Mouse (Mus musculus): ENCODE measurements at regions not wholly inside any gene's neighbourhood (a gene's known extent, or its start where the extent isn't known, plus 50 kb on each side); places are given as distances from the start of the nearest gene placed in this dataset.
A peak's percentile ranks its signal among the peaks of the same experiment; 100 is the strongest.

DNA sequence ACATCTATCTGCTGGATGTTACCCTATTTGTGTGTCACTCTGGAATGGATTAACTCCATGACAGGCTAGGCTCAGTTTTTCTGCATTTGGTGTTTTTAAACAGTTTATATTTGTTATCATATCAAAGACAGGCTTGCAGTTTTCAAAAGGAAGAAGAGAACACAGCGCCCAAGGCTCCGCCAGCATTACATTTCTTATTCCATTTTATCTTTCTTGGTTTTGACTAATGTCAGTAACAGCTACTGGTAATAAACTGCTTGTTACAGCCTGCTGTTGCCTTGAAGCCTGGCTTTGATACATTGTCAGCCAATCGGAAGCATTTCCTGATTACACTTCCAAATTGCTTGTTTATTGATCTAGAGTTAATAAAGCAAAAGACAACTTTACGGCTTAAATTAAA lies 219.4 kb upstream of the Mdfic start:
- 32% methylated on average over 4 of the region's 4 CpGs for WGBS

DNA sequence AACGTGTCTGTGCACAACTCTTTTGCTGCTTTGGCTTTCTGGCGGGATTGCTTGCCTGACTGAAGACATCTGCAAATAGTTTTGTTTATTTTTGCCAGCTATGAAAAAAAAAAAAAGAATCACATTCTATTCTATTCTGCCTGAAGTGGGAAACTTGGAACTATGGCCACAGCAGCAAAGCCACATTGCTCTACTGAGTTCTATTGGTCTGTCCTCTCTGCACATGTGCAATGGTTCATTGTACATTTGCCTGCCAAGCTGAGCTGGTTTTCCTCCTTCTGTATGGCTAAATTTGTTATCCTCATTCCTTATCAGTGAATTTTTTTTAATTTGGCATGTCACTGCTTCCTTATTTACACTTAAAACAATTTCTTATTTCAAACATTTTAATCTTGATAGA lies 211.1 kb upstream of the Mdfic start:
- H3K9me3 ChIP-seq (ENCODE audit: control insufficient read depth, low read length), result no peaks in the 10 kb centered on the region
- ATAC-seq (ENCODE audit: low read depth), result no peak
- H3K36me3 ChIP-seq (ENCODE audit: control insufficient read depth, insufficient read depth, low read length), result no peaks in the 10 kb centered on the region
- no peak overlapping the region for H3K9ac ChIP-seq (replicated peaks; ENCODE audit: low read depth, low read length)
- H3K27ac ChIP-seq (ENCODE audit: low read depth, low read length), result no peak overlapping the region
- no peaks in the 10 kb centered on the region for H3K4me1 ChIP-seq (ENCODE audit: control insufficient read depth, insufficient read depth, low read length)
- no peaks in the 10 kb centered on the region for H3K27me3 ChIP-seq (ENCODE audit: control insufficient read depth, insufficient read depth, low read length)
- no peak overlapping the region for H3K4me2 ChIP-seq (ENCODE audit: low read depth, low read length)
- whole genome bisulfite sequencing, result 69% methylated on average over 2 of the region's 2 CpGs
- no peak overlapping the region for H3K4me3 ChIP-seq (ENCODE audit: low read depth, low read length)

More for the DNA sequence above, 219.4 kb upstream of the Mdfic start:
- Histone ChIP-seq H3K27ac (ENCODE audit: low read depth, low read length) (no peak overlapping the region), H3K9ac (replicated peaks; ENCODE audit: low read depth, low read length) (no peak overlapping the region), H3K36me3 (ENCODE audit: control insufficient read depth, insufficient read depth, low read length) (no peaks in the 10 kb centered on the region), H3K4me2 (ENCODE audit: low read depth, low read length) (no peak overlapping the region), H3K9me3 (ENCODE audit: control insufficient read depth, low read length) (no peaks in the 10 kb centered on the region), H3K4me3 (ENCODE audit: low read depth, low read length) (no peak overlapping the region), H3K4me1 (ENCODE audit: control insufficient read depth, insufficient read depth, low read length) (no peaks in the 10 kb centered on the region), H3K27me3 (ENCODE audit: control insufficient read depth, insufficient read depth, low read length) (no peaks in the 10 kb centered on the region)
- no peak for ATAC-seq (ENCODE audit: low read depth)

DNA sequence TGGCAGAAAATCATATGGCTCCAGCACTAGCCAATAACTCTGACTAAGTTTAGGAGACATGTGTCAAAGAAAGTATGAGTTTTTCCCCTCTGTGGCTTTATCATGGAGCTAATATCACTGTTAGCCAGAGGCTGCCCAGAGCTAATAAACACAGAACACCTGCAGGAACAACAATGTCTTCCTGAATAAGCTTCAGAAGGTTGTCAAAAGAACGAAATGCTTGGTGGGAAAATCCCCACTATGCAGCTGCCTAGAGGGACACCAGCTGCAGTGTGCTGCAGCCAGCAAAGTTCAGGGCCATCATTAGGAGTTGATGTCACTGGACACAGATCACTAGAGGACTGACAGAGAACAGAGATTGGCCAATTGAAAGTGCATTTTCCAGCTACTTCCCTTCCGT lies 183.2 kb upstream of the Mdfic start:
- 69% methylated on average over 2 of the region's 2 CpGs for WGBS
- ATAC-seq (ENCODE audit: low read depth), result no peak
- Histone ChIP-seq H3K4me3 (ENCODE audit: low read depth, low read length) (no peak overlapping the region), H3K9ac (replicated peaks; ENCODE audit: low read depth, low read length) (no peak overlapping the region), H3K27me3 (ENCODE audit: control insufficient read depth, insufficient read depth, low read length) (no peaks in the 10 kb centered on the region), H3K27ac (ENCODE audit: low read depth, low read length) (no peak overlapping the region), H3K4me1 (ENCODE audit: control insufficient read depth, insufficient read depth, low read length) (no peaks in the 10 kb centered on the region), H3K36me3 (ENCODE audit: control insufficient read depth, insufficient read depth, low read length) (no peaks in the 10 kb centered on the region), H3K4me2 (ENCODE audit: low read depth, low read length) (no peak overlapping the region), H3K9me3 (ENCODE audit: control insufficient read depth, low read length) (no peaks in the 10 kb centered on the region)

DNA sequence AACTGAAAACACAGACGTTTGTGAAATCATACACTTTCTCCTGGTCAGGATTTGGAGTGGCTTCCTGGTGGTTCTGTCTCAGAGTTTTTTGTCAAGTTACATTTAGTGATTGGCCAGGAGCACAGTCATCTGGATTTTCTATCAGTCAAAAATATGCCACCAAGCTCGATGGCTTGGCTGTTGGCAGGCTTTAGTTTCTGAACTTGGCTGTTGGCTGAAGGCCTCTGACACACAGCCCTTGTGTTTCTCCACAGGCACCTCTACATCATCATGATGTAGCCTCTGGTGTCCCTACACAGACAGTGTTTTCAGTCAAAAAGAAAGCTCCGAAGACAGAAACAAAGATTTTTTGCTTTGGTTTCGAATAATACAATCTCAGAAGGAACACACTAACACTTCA lies 178.5 kb upstream of the Mdfic start:
- Histone ChIP-seq H3K9ac (replicated peaks; ENCODE audit: low read depth, low read length) (no peak overlapping the region), H3K4me2 (ENCODE audit: low read depth, low read length) (no peak overlapping the region), H3K27me3 (ENCODE audit: control insufficient read depth, insufficient read depth, low read length) (no peaks in the 10 kb centered on the region), H3K4me1 (ENCODE audit: control insufficient read depth, insufficient read depth, low read length) (no peaks in the 10 kb centered on the region), H3K36me3 (ENCODE audit: control insufficient read depth, insufficient read depth, low read length) (no peaks in the 10 kb centered on the region), H3K4me3 (ENCODE audit: low read depth, low read length) (no peak overlapping the region), H3K27ac (ENCODE audit: low read depth, low read length) (no peak overlapping the region), H3K9me3 (ENCODE audit: control insufficient read depth, low read length) (no peaks in the 10 kb centered on the region)
- no peak for ATAC-seq (ENCODE audit: low read depth)
- 81% methylated on average over 4 of the region's 4 CpGs for WGBS

DNA sequence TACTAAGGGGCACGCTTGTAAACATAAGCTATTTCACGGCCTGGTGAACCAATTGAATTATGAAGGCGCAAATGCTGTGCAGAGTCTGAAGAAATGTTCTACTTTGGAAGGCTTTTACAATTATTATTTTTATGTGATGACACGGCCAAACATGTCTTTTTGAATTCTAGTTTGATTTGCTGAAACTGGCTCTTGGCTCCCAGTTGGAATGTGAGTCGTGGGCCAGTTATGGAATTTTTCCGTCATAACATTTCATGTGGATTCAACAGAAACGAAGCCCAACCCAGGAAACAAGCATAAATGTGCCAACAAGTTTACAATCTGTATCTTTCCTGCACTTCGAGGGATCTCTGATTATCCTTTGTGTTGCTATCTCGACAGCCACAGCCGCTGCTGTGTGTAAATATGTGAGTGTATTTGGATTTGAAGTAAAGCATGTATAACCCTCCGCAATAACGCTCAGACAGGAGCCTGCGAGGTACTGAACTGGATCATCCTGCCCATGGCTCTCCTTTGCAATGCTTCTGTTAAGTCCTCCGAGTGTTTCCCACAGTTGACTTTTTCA lies 176.9 kb upstream of the Mdfic start:
- H3K27ac ChIP-seq (ENCODE audit: low read depth, low read length), result no peak overlapping the region
- 89% methylated on average over 14 of the region's 14 CpGs for WGBS
- H3K27me3 ChIP-seq (ENCODE audit: control insufficient read depth, insufficient read depth, low read length), result no peaks in the 10 kb centered on the region
- H3K9me3 ChIP-seq (ENCODE audit: control insufficient read depth, low read length), result no peaks in the 10 kb centered on the region
- no peak overlapping the region for H3K4me2 ChIP-seq (ENCODE audit: low read depth, low read length)
- no peak overlapping the region for H3K4me3 ChIP-seq (ENCODE audit: low read depth, low read length)
- no peaks in the 10 kb centered on the region for H3K36me3 ChIP-seq (ENCODE audit: control insufficient read depth, insufficient read depth, low read length)
- H3K9ac ChIP-seq (replicated peaks; ENCODE audit: low read depth, low read length), result no peak overlapping the region
- no peak for ATAC-seq (ENCODE audit: low read depth)
- no peaks in the 10 kb centered on the region for H3K4me1 ChIP-seq (ENCODE audit: control insufficient read depth, insufficient read depth, low read length)

DNA sequence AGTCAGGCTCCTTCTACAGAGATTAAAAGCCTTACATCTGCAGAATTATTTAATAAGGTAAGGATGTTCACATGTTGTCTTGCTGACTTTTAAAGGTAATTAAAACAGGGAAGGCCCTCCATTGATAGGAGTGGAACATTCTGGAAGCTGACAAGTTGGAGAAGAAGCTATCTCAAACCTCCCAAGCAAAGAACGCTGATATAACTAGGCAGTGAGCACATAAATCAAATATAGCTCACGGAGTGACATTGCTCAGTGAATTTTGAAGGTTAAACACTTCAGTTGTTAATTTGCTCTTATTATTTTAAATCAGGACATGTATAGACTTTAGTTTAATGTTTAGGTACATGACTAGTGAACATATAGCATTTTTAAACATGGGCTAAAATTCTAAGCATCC lies 171.6 kb upstream of the Mdfic start:
- Histone ChIP-seq H3K27ac (ENCODE audit: low read depth, low read length) (no peak overlapping the region), H3K9me3 (ENCODE audit: control insufficient read depth, low read length) (no peaks in the 10 kb centered on the region), H3K4me2 (ENCODE audit: low read depth, low read length) (no peak overlapping the region), H3K9ac (replicated peaks; ENCODE audit: low read depth, low read length) (no peak overlapping the region), H3K4me1 (ENCODE audit: control insufficient read depth, insufficient read depth, low read length) (no peaks in the 10 kb centered on the region), H3K36me3 (ENCODE audit: control insufficient read depth, insufficient read depth, low read length) (no peaks in the 10 kb centered on the region), H3K27me3 (ENCODE audit: control insufficient read depth, insufficient read depth, low read length) (no peaks in the 10 kb centered on the region), H3K4me3 (ENCODE audit: low read depth, low read length) (no peak overlapping the region)
- ATAC-seq (ENCODE audit: low read depth), result no peak
- 82% methylated on average over 2 of the region's 2 CpGs for WGBS

DNA sequence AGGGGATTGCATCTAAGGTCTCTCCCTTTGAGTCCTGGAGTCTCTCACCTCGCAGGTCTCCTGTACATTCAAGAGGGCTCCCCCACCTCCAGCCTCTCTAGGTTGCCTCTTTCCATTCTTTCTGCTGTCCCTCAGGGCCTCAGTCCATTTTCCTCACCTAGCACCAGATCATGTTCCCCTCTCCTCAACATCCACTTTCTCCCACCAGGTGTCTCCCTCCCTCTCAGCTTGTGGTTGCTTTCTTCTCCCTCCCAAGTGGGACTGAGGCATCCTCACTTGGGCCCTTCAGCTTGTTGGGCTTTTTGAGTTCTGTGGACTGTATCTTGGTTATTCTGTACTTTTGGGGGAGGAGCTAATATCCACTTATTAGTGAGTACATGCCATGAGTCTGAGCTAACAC lies 127.7 kb upstream of the Mdfic start:
- no peak for ATAC-seq (ENCODE audit: low read depth)
- H3K27ac ChIP-seq (ENCODE audit: low read depth, low read length), result no peak overlapping the region
- H3K9ac ChIP-seq (replicated peaks; ENCODE audit: low read depth, low read length), result no peak overlapping the region
- H3K9me3 ChIP-seq (ENCODE audit: control insufficient read depth, low read length), result no peaks in the 10 kb centered on the region
- WGBS, result 71% methylated on average over 1 of the region's 1 CpGs
- H3K27me3 ChIP-seq (ENCODE audit: control insufficient read depth, insufficient read depth, low read length), result no peaks in the 10 kb centered on the region
- no peak overlapping the region for H3K4me2 ChIP-seq (ENCODE audit: low read depth, low read length)
- H3K36me3 ChIP-seq (ENCODE audit: control insufficient read depth, insufficient read depth, low read length), result no peaks in the 10 kb centered on the region
- H3K4me3 ChIP-seq (ENCODE audit: low read depth, low read length), result no peak overlapping the region
- H3K4me1 ChIP-seq (ENCODE audit: control insufficient read depth, insufficient read depth, low read length), result no peaks in the 10 kb centered on the region

DNA sequence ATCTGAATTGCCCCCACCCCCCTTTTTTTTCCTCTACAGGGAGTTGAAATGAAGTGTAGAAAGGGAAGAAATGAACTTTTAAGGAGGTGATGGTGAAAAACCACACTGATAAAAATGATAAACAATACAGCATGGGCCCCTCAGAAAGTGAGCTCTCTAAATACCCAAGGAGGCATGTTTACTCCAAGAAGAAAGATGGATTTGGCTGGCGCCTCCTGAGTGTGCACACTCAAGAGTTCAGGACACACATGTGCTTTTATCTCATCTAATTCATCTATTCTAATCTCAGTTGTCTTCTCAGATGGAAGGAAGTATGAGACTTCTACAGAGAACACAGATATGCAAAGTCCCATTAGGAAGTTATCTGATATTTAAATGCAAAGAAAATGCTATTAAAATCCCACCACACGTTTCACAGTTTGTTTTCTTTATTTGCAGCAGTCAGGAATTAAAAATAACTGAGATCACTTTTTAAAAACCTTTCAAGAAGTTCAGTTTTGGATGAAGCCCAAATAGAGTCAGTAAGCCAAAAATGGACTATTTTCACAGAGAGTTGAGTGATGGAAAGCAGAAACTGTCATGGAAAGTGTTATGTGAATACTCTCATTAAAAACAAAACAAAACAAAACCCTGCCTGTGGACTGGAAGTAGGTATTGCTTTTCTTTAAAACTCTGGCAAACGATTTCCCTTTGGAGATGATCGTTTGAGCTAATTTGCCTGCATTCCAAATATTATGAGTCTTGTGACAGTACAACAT lies 123.1 kb upstream of the Mdfic start:
- no peaks in the 10 kb centered on the region for H3K4me1 ChIP-seq (ENCODE audit: control insufficient read depth, insufficient read depth, low read length)
- H3K27me3 ChIP-seq (ENCODE audit: control insufficient read depth, insufficient read depth, low read length), result no peaks in the 10 kb centered on the region
- 79% methylated on average over 4 of the region's 4 CpGs for WGBS
- H3K36me3 ChIP-seq (ENCODE audit: control insufficient read depth, insufficient read depth, low read length), result no peaks in the 10 kb centered on the region
- no peak overlapping the region for H3K27ac ChIP-seq (ENCODE audit: low read depth, low read length)
- no peak for ATAC-seq (ENCODE audit: low read depth)
- no peak overlapping the region for H3K9ac ChIP-seq (replicated peaks; ENCODE audit: low read depth, low read length)
- H3K4me3 ChIP-seq (ENCODE audit: low read depth, low read length), result no peak overlapping the region
- no peaks in the 10 kb centered on the region for H3K9me3 ChIP-seq (ENCODE audit: control insufficient read depth, low read length)
- no peak overlapping the region for H3K4me2 ChIP-seq (ENCODE audit: low read depth, low read length)

DNA sequence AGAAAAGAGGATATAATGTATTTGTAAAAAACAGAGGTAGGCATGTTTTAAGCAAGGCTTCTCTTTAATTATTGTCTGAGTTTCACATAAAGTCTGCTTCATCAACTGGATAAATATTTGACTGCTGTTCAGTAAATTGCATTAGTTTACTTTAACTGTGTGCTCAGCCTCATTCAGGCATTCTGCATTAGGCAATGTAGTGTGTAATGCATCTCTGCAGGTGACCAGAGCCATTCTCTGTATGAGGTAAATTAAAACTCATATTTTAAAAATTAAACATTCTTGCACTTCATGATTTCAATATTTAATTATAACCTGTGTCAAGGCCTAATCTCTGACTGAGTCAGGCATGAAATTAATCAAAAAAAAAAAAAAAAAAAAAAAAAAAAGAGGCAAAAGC lies 110.3 kb upstream of the Mdfic start:
- H3K9ac ChIP-seq (replicated peaks; ENCODE audit: low read depth, low read length), result no peak overlapping the region
- no peaks in the 10 kb centered on the region for H3K27me3 ChIP-seq (ENCODE audit: control insufficient read depth, insufficient read depth, low read length)
- H3K9me3 ChIP-seq (ENCODE audit: control insufficient read depth, low read length), result no peaks in the 10 kb centered on the region
- no peaks in the 10 kb centered on the region for H3K4me1 ChIP-seq (ENCODE audit: control insufficient read depth, insufficient read depth, low read length)
- no peak overlapping the region for H3K4me2 ChIP-seq (ENCODE audit: low read depth, low read length)
- ATAC-seq (ENCODE audit: low read depth), result peak; percentile 76
- no peak overlapping the region for H3K27ac ChIP-seq (ENCODE audit: low read depth, low read length)
- H3K36me3 ChIP-seq (ENCODE audit: control insufficient read depth, insufficient read depth, low read length), result no peaks in the 10 kb centered on the region
- H3K4me3 ChIP-seq (ENCODE audit: low read depth, low read length), result no peak overlapping the region

All from neural tube, embryonic 14.5 days (tissue).